Mouse (Mus musculus) neural tube, embryonic 11.5 days (tissue): Measurements from ENCODE around the gene 4430402I18Rik. TPM values are rescaled to one million over a fixed set of nuclear protein-coding genes. Genes with fewer than 3 reads are reported as not detected.

Experiments
- ATAC-seq: fragments of 200-750 bp; cut with Nextera tagmentation; 2 replicates; pipeline ENCODE4 v1.8.0; 2017; ENCODE audit warnings: moderate number of reproducible peaks, mild to moderate bottlenecking, moderate TSS enrichment, moderate library complexity; ENCODE audit not compliant: insufficient read depth, low FRiP score, low TSS enrichment
- DNase-seq: peaks from one replicate; pipeline ENCODE4 v3.0.0-alpha.2; 2015; ENCODE audit warnings: low spot score
- H3K27ac ChIP-seq: fragments of 300-500 bp; sonication (generic); 2 replicates; pipeline ENCODE4 v1.5.1; 2014; ENCODE audit warnings: low read depth, mild to moderate bottlenecking, low read length
- H3K27me3 ChIP-seq: fragments of 300-500 bp; sonication (generic); 2 replicates; pipeline ENCODE4 v1.6.1; 2014; ENCODE audit warnings: mild to moderate bottlenecking, low read length, mixed read lengths; ENCODE audit not compliant: control insufficient read depth, insufficient read depth
- H3K36me3 ChIP-seq: fragments of 300-500 bp; sonication (generic); 2 replicates; pipeline ENCODE4 v1.6.1; 2014; ENCODE audit warnings: mild to moderate bottlenecking, low read length, moderate library complexity, mixed read lengths; ENCODE audit not compliant: control insufficient read depth, insufficient read depth
- H3K4me1 ChIP-seq: fragments of 300-500 bp; sonication (generic); 2 replicates; pipeline ENCODE4 v1.6.1; 2014; ENCODE audit warnings: low read length, mixed read lengths; ENCODE audit not compliant: control insufficient read depth, insufficient read depth
- H3K4me2 ChIP-seq: fragments of 300-500 bp; sonication (generic); 2 replicates; pipeline ENCODE4 v1.6.1; 2014; ENCODE audit warnings: low read depth, mild to moderate bottlenecking, moderate library complexity
- H3K4me3 ChIP-seq: fragments of 300-500 bp; sonication (generic); 2 replicates; pipeline ENCODE4 v1.5.1; 2014; ENCODE audit warnings: low read depth, low read length
- H3K9ac ChIP-seq: fragments of 300-500 bp; sonication (generic); 2 replicates; pipeline ENCODE4 v1.6.1; 2014; ENCODE audit warnings: mild to moderate bottlenecking, low read length
- H3K9me3 ChIP-seq: fragments of 300-500 bp; sonication (generic); 2 replicates; pipeline ENCODE4 v1.6.1; 2016; ENCODE audit warnings: low read length; ENCODE audit not compliant: control insufficient read depth
- WGBS: fragments of 180-500 bp; shearing (Covaris S2); extraction: QIAGEN DNeasy Blood & Tissue Kit; methylation state at CpG from one replicate; pipeline ENCODE4 v1.1.7; 2014; 5-methylcytosine and 5-hydroxymethylcytosine counted together
- polyA plus RNA-seq: library from polyadenylated mRNA; unstranded; fragments of >200 nt; fragmentation: Nextera tagmentation; extraction: Ambion mirVana; gene quantifications from 2 replicates; pipeline ENCODE4 v1.2.1, GENCODE M21; 2014

The 4430402I18Rik gene
- polyA plus RNA-seq, 1 experiment from 2014 or later: 0.60 TPM

- ATAC-seq (no peak), DNase-seq (no peak)
- Histone ChIP-seq H3K9me3 (no peaks in the 10 kb centered on the region), H3K4me3 (no peak overlapping the region), H3K27me3 (no peaks in the 10 kb centered on the region), H3K36me3 (no peaks in the 10 kb centered on the region), H3K27ac (no peak overlapping the region), H3K4me1 (no peaks in the 10 kb centered on the region), H3K4me2 (no peak overlapping the region), H3K9ac (no peak overlapping the region)
- WGBS: 97% methylated on average over 2 of the region's 2 CpGs
These were observed 66.8 kb downstream of the 4430402I18Rik start for GRCm38 (mm10) chr19:28900771-28901170.

GRCm38 (mm10) chr19:28897497-28897896 is 70.1 kb downstream of the 4430402I18Rik start:
- H3K4me3 ChIP-seq: no peak overlapping the region
- no peak overlapping the region for H3K9ac ChIP-seq
- H3K27ac ChIP-seq: no peak overlapping the region
- no peaks in the 10 kb centered on the region for H3K27me3 ChIP-seq
- H3K36me3 ChIP-seq: no peaks in the 10 kb centered on the region
- no peaks in the 10 kb centered on the region for H3K9me3 ChIP-seq
- H3K4me1 ChIP-seq: peaks cover 4% of the 10 kb centered on the region; the same call in 1 of the 2 replicates
- DNase-seq (no peak), ATAC-seq (no peak)
- 89% methylated on average over 9 of the region's 9 CpGs for WGBS
- H3K4me2 ChIP-seq: no peak overlapping the region

- Histone ChIP-seq H3K4me1 (peaks cover 4% of the 10 kb centered on the region; the same call in 1 of the 2 replicates), H3K4me2 (no peak overlapping the region), H3K36me3 (no peaks in the 10 kb centered on the region), H3K27me3 (no peaks in the 10 kb centered on the region), H3K9ac (no peak overlapping the region), H3K9me3 (no peaks in the 10 kb centered on the region), H3K27ac (no peak overlapping the region), H3K4me3 (no peak overlapping the region)
- DNase-seq (no peak), ATAC-seq (no peak)
- WGBS: 57% methylated on average over 1 of the region's 1 CpGs
These were observed 71.0 kb downstream of the 4430402I18Rik start for GRCm38 (mm10) chr19:28896639-28897038.

GRCm38 (mm10) chr19:28891864-28892263 is 75.7 kb downstream of the 4430402I18Rik start:
- Histone ChIP-seq H3K4me2 (no peak overlapping the region), H3K9ac (no peak overlapping the region), H3K27ac (no peak overlapping the region), H3K4me3 (no peak overlapping the region), H3K4me1 (peaks cover 6% of the 10 kb centered on the region; the same call in 1 of the 2 replicates), H3K9me3 (no peaks in the 10 kb centered on the region), H3K27me3 (no peaks in the 10 kb centered on the region), H3K36me3 (no peaks in the 10 kb centered on the region)
- WGBS: 56% methylated on average over 1 of the region's 1 CpGs
- DNase-seq (peak; percentile 13), ATAC-seq (peak; percentile 71)

GRCm38 (mm10) chr19:28891238-28891637 is 76.4 kb downstream of the 4430402I18Rik start:
- Histone ChIP-seq H3K27ac (no peak overlapping the region), H3K36me3 (no peaks in the 10 kb centered on the region), H3K9me3 (no peaks in the 10 kb centered on the region), H3K4me1 (peaks cover 6% of the 10 kb centered on the region; the same call in 1 of the 2 replicates), H3K27me3 (no peaks in the 10 kb centered on the region), H3K4me2 (no peak overlapping the region), H3K9ac (no peak overlapping the region), H3K4me3 (no peak overlapping the region)
- no peak for DNase-seq
- WGBS: 61% methylated on average over 5 of the region's 5 CpGs
- no peak for ATAC-seq

GRCm38 (mm10) chr19:28889251-28889650 is 78.3 kb downstream of the 4430402I18Rik start:
- ATAC-seq (no peak), DNase-seq (no peak)
- H3K4me1 ChIP-seq: peaks cover 6% of the 10 kb centered on the region; the same call in 1 of the 2 replicates
- H3K9me3 ChIP-seq: no peaks in the 10 kb centered on the region
- H3K36me3 ChIP-seq: no peaks in the 10 kb centered on the region
- no peaks in the 10 kb centered on the region for H3K27me3 ChIP-seq
- H3K27ac ChIP-seq: no peak overlapping the region
- 73% methylated on average over 3 of the region's 3 CpGs for WGBS
- H3K4me2 ChIP-seq: no peak overlapping the region
- no peak overlapping the region for H3K9ac ChIP-seq
- no peak overlapping the region for H3K4me3 ChIP-seq

- WGBS: 64% methylated on average over 1 of the region's 1 CpGs
- H3K4me3 ChIP-seq: no peak overlapping the region
- H3K36me3 ChIP-seq: no peaks in the 10 kb centered on the region
- no peaks in the 10 kb centered on the region for H3K9me3 ChIP-seq
- DNase-seq (no peak), ATAC-seq (no peak)
- no peak overlapping the region for H3K4me2 ChIP-seq
- no peak overlapping the region for H3K27ac ChIP-seq
- peaks cover 6% of the 10 kb centered on the region; the same call in 1 of the 2 replicates for H3K4me1 ChIP-seq
- no peak overlapping the region for H3K9ac ChIP-seq
- H3K27me3 ChIP-seq: no peaks in the 10 kb centered on the region
These were observed 79.1 kb downstream of the 4430402I18Rik start for GRCm38 (mm10) chr19:28888496-28888895.

- H3K4me1 ChIP-seq: no peaks in the 10 kb centered on the region
- peak; percentile 53 for DNase-seq
- no peak for ATAC-seq
- no peaks in the 10 kb centered on the region for H3K9me3 ChIP-seq
- H3K4me2 ChIP-seq: no peak overlapping the region
- WGBS: 64% methylated on average over 1 of the region's 1 CpGs
- no peaks in the 10 kb centered on the region for H3K27me3 ChIP-seq
- no peak overlapping the region for H3K4me3 ChIP-seq
- no peaks in the 10 kb centered on the region for H3K36me3 ChIP-seq
- H3K27ac ChIP-seq: no peak overlapping the region
- H3K9ac ChIP-seq: no peak overlapping the region
These were observed 84.5 kb downstream of the 4430402I18Rik start for GRCm38 (mm10) chr19:28883126-28883525.

GRCm38 (mm10) chr19:28879476-28879875 is 88.1 kb downstream of the 4430402I18Rik start:
- Histone ChIP-seq H3K27ac (no peak overlapping the region), H3K4me2 (no peak overlapping the region), H3K9me3 (no peaks in the 10 kb centered on the region), H3K4me3 (no peak overlapping the region), H3K27me3 (no peaks in the 10 kb centered on the region), H3K36me3 (no peaks in the 10 kb centered on the region), H3K9ac (no peak overlapping the region), H3K4me1 (no peaks in the 10 kb centered on the region)
- ATAC-seq: no peak
- WGBS: 94% methylated on average over 2 of the region's 2 CpGs
- no peak for DNase-seq
